Mouse (Mus musculus) bone marrow, adult 2 months (tissue): ENCODE data around the gene Lrrc8e.

Experiments
- CTCF ChIP-seq: fragments of 200-500 bp; IDR thresholded peaks from 2 replicates; pipeline ENCODE4 v1.5.1; 2011; ENCODE audit warnings: low read length, control low read depth; ENCODE audit not compliant: control insufficient read depth, insufficient read depth
- POLR2A ChIP-seq: fragments of 200-500 bp; IDR thresholded peaks from 2 replicates; pipeline ENCODE4 v1.6.1; 2011; ENCODE audit warnings: low read depth, mild to moderate bottlenecking, control low read depth, low read length, borderline replicate concordance; ENCODE audit not compliant: control insufficient read depth

DNA sequence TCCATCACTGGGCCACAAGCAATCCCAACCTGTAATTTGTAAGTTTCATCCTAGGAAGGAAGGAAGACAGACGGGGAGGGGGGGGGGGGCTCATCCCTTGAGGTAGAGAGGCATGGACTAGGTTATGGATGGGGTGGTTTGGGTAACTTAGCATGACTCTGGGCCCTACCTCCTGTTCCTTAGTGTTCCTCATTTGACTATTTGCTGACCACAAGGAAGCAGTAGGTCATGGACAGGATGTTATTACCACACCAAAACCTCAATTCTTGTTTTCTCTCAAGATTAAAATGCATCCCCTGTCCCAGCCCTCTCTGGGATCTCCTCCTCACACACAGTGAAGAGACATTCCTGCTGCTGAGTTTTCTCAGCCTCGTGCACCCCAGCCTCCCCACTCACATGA, 25.3 kb upstream of the Lrrc8e start:
- TF ChIP-seq POLR2A: no peak
- no peak for TF ChIP-seq CTCF
